Mouse (Mus musculus) forelimb bud, embryonic 11.5 days (tissue): Measurements from ENCODE around the gene 4933406M09Rik.

Experiments used
- DNase-seq: peaks from one replicate; pipeline ENCODE4 v3.0.0-alpha.2; 2012; ENCODE audit warnings: low read depth, low spot score

4933406M09Rik gene

GRCm38 (mm10) chr1:134385666-134386065, at the start of gene 4933406M09Rik:
Gene 4933406M09Rik, plus strand, starts transcription at chr1:134385940.
- no peak for DNase-seq

- no peak for DNase-seq
Measured at GRCm38 (mm10) chr1:134336958-134337710, 48.6 kb upstream of the 4933406M09Rik start.

- DNase-seq, result no peak
Measured at GRCm38 (mm10) chr1:134339162-134339561, 46.6 kb upstream of the 4933406M09Rik start.

- DNase-seq, result no peak
Measured at GRCm38 (mm10) chr1:134339757-134340619, 45.8 kb upstream of the 4933406M09Rik start.

- no peak for DNase-seq
Measured at GRCm38 (mm10) chr1:134341641-134342277, 44.0 kb upstream of the 4933406M09Rik start.

GRCm38 (mm10) chr1:134342278-134342664, 43.5 kb upstream of the 4933406M09Rik start:
- no peak for DNase-seq

- DNase-seq, result no peak
Measured at GRCm38 (mm10) chr1:134342781-134343310, 42.9 kb upstream of the 4933406M09Rik start.

GRCm38 (mm10) chr1:134343567-134343966, 42.2 kb upstream of the 4933406M09Rik start:
- DNase-seq, result no peak

- DNase-seq, result peak; percentile 90
Measured at GRCm38 (mm10) chr1:134344005-134344950, 41.5 kb upstream of the 4933406M09Rik start.

GRCm38 (mm10) chr1:134345075-134345474, 40.7 kb upstream of the 4933406M09Rik start:
- no peak for DNase-seq

- no peak for DNase-seq
Measured at GRCm38 (mm10) chr1:134347791-134348190, 37.9 kb upstream of the 4933406M09Rik start.

- DNase-seq, result no peak
Measured at GRCm38 (mm10) chr1:134353326-134353725, 32.4 kb upstream of the 4933406M09Rik start.

- DNase-seq, result no peak
Measured at GRCm38 (mm10) chr1:134357461-134357860, 28.3 kb upstream of the 4933406M09Rik start.

GRCm38 (mm10) chr1:134360656-134361055, 25.1 kb upstream of the 4933406M09Rik start:
- no peak for DNase-seq

- no peak for DNase-seq
Measured at GRCm38 (mm10) chr1:134361195-134361856, 24.4 kb upstream of the 4933406M09Rik start.

GRCm38 (mm10) chr1:134361857-134362212, 23.9 kb upstream of the 4933406M09Rik start, which contains the start of gene Tmem183a:
Gene Tmem183a, minus strand, starts transcription at chr1:134361979.
- peak; percentile 95 for DNase-seq

- DNase-seq, result no peak
Measured at GRCm38 (mm10) chr1:134363194-134363593, 22.5 kb upstream of the 4933406M09Rik start.

GRCm38 (mm10) chr1:134365491-134365890, 20.2 kb upstream of the 4933406M09Rik start:
- DNase-seq, result no peak

- DNase-seq, result no peak
Measured at GRCm38 (mm10) chr1:134368777-134369337, 16.9 kb upstream of the 4933406M09Rik start.

GRCm38 (mm10) chr1:134374124-134374523, 11.6 kb upstream of the 4933406M09Rik start:
- no peak for DNase-seq
